Mouse (Mus musculus): Measurements from ENCODE around the gene Mapkbp1. TPM values are rescaled to one million over a fixed set of nuclear protein-coding genes. Genes with fewer than 3 reads are reported as not detected.
A peak's percentile ranks its signal among the peaks of the same experiment; 100 is the strongest.

Gene Mapkbp1
- polyA plus RNA-seq, 1 experiment: 6.4 TPM

DNA sequence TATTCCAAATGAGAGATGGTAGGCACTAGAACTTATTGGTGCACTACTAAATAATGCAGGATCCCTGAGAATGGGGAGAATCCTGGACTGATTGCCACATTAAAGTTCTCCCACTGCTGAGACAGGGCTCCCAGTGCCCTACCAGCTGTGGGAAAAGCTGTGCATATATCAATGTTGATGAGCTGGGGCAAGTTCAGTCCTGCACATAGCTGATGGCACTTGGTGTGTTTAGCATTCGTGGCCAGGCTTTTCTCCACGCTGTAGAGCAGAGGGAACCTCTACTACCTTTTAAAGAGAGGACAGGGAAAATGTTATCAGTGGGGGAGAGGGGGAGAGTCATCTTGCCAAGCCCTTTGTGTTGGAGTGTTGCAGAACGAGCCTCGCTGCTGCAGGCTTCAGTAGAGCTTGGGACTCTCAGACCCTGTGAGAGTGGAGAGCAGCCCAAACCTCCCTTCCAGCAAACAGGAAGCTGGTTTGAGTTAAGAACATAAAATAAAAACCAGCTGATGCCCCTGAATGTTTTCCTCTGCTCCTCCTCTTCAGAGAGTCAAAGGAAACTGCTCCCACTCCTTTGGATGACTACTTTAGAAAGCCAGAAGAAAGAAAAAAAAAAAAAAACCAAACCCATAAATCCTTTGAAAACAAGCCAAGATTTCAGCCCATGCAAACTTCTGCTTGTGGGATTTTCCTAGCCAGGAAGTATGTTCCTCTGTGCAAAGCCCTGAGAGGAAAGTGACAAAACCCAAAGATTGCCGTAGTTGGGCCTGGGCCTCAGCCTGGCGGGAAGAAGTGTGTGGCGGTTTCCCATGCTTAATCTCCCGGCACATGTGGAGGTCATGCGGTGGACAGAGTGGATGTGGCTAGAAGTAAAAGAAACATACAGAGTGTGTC lies 23.1 kb downstream of the Mapkbp1 start:
- H3K27me3 ChIP-seq (ENCODE audit: control insufficient read depth, insufficient read depth, insufficient read length): no peaks in the 10 kb centered on the region
- peak overlapping the region; percentile 50 for H3K4me2 ChIP-seq (ENCODE audit: low read depth)

DNA sequence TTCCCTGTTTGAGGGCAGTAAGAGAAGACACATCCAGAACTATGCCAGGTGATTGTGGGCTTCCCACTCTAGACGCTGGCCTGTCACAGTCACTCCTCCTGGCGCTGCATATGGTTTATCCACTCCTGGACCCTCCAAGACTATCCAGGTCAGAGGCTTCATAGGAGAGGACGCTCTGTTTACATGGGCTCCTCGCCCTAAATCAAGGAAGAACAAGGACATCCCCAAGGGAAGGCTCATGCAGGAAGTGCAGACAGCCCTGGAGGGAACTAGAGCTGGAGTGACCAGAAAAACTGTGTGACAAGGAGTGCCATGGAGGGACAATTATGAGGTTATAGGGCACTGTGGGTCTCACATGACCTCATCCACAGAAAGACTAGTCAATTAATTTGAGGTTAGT lies 24.9 kb downstream of the Mapkbp1 start:
- H3K4me2 ChIP-seq (ENCODE audit: low read depth): no peak overlapping the region
- H3K27me3 ChIP-seq (ENCODE audit: control insufficient read depth, insufficient read depth, insufficient read length): no peaks in the 10 kb centered on the region
- TF ChIP-seq CEBPB (IDR thresholded peaks at IDR 0.05; ENCODE audit: insufficient read depth, poor library complexity, severe bottlenecking): no peak
- no peak for TF ChIP-seq POLR2A (IDR thresholded peaks at IDR 0.05; ENCODE audit: insufficient read length, low read depth)
- no peak for TF ChIP-seq USF1 (IDR thresholded peaks at IDR 0.05; ENCODE audit: low read depth)
- no peak for TF ChIP-seq TCF3 (IDR thresholded peaks at IDR 0.05; ENCODE audit: insufficient read length, low read depth)
- TF ChIP-seq MYOD1 (IDR thresholded peaks at IDR 0.05; ENCODE audit: control insufficient read depth in 1 of 3, insufficient read length in 2 of 3, low read depth in 2 of 3): no peak
- no peak for TF ChIP-seq MYOG (IDR thresholded peaks at IDR 0.05; ENCODE audit: control insufficient read depth in 1 of 3, insufficient read depth in 1 of 3, insufficient read length in 2 of 3, low read depth in 2 of 3)
- no peaks in the 10 kb centered on the region for H3K36me3 ChIP-seq (ENCODE audit: control insufficient read depth, insufficient read depth)
- no peaks in the 10 kb centered on the region for H3K79me2 ChIP-seq (ENCODE audit: control insufficient read depth, insufficient read depth)
- no peak overlapping the region for H3K4me3 ChIP-seq
- H3ac ChIP-seq (ENCODE audit: control insufficient read depth, insufficient read length): no peak overlapping the region

More for the DNA sequence above, 23.1 kb downstream of the Mapkbp1 start:
- Histone ChIP-seq H3K79me2 (ENCODE audit: control insufficient read depth, insufficient read depth) (no peaks in the 10 kb centered on the region), H3ac (ENCODE audit: control insufficient read depth, insufficient read length) (no peak overlapping the region), H3K36me3 (ENCODE audit: control insufficient read depth, insufficient read depth) (peaks cover 3% of the 10 kb centered on the region), H3K4me3 (no peak overlapping the region)
- TF ChIP-seq MYOD1 (IDR thresholded peaks at IDR 0.05; ENCODE audit: control insufficient read depth in 1 of 3, insufficient read length in 2 of 3, low read depth in 2 of 3) (no peak), TCF3 (IDR thresholded peaks at IDR 0.05; ENCODE audit: insufficient read length, low read depth) (no peak), SRF (IDR thresholded peaks at IDR 0.05; ENCODE audit: control insufficient read depth, insufficient read length, low read depth) (no peak), MAX (IDR thresholded peaks at IDR 0.05; ENCODE audit: low read depth) (no peak), TCF12 (IDR thresholded peaks at IDR 0.05; ENCODE audit: insufficient read depth, poor library complexity, severe bottlenecking) (no peak), POLR2AphosphoS2 (IDR thresholded peaks at IDR 0.05; ENCODE audit: insufficient read length, low read depth) (no peak), CEBPB (IDR thresholded peaks at IDR 0.05; ENCODE audit: insufficient read depth, poor library complexity, severe bottlenecking) (no peak), USF1 (IDR thresholded peaks at IDR 0.05; ENCODE audit: low read depth) (no peak), E2F4 (IDR thresholded peaks at IDR 0.05; ENCODE audit: insufficient read depth) (no peak), REST (IDR thresholded peaks at IDR 0.05; ENCODE audit: insufficient read depth, insufficient read length) (no peak), POLR2A (IDR thresholded peaks at IDR 0.05; ENCODE audit: insufficient read length, low read depth) (no peak), MYOG (IDR thresholded peaks at IDR 0.05; ENCODE audit: control insufficient read depth in 1 of 3, insufficient read depth in 1 of 3, insufficient read length in 2 of 3, low read depth in 2 of 3) (no peak)

- Histone ChIP-seq H3K27me3 (ENCODE audit: control insufficient read depth, insufficient read depth, insufficient read length) (no peaks in the 10 kb centered on the region), H3K79me2 (ENCODE audit: control insufficient read depth, insufficient read depth) (no peaks in the 10 kb centered on the region), H3ac (ENCODE audit: control insufficient read depth, insufficient read length) (no peak overlapping the region), H3K36me3 (ENCODE audit: control insufficient read depth, insufficient read depth) (no peaks in the 10 kb centered on the region), H3K4me2 (ENCODE audit: low read depth) (no peak overlapping the region), H3K4me3 (no peak overlapping the region)
- TF ChIP-seq MAX (IDR thresholded peaks at IDR 0.05; ENCODE audit: low read depth) (no peak), E2F4 (IDR thresholded peaks at IDR 0.05; ENCODE audit: insufficient read depth) (no peak), USF1 (IDR thresholded peaks at IDR 0.05; ENCODE audit: low read depth) (no peak), TCF12 (IDR thresholded peaks at IDR 0.05; ENCODE audit: insufficient read depth, poor library complexity, severe bottlenecking) (no peak), MYOD1 (IDR thresholded peaks at IDR 0.05; ENCODE audit: control insufficient read depth in 1 of 3, insufficient read length in 2 of 3, low read depth in 2 of 3) (no peak), POLR2AphosphoS2 (IDR thresholded peaks at IDR 0.05; ENCODE audit: insufficient read length, low read depth) (no peak), POLR2A (IDR thresholded peaks at IDR 0.05; ENCODE audit: insufficient read length, low read depth) (no peak), REST (IDR thresholded peaks at IDR 0.05; ENCODE audit: insufficient read depth, insufficient read length) (no peak), SRF (IDR thresholded peaks at IDR 0.05; ENCODE audit: control insufficient read depth, insufficient read length, low read depth) (no peak), MYOG (IDR thresholded peaks at IDR 0.05; ENCODE audit: control insufficient read depth in 1 of 3, insufficient read depth in 1 of 3, insufficient read length in 2 of 3, low read depth in 2 of 3) (no peak), CEBPB (IDR thresholded peaks at IDR 0.05; ENCODE audit: insufficient read depth, poor library complexity, severe bottlenecking) (no peak)
Measured at GRCm38 (mm10) chr2:119999731-120000130, 27.2 kb downstream of the Mapkbp1 start.

DNA sequence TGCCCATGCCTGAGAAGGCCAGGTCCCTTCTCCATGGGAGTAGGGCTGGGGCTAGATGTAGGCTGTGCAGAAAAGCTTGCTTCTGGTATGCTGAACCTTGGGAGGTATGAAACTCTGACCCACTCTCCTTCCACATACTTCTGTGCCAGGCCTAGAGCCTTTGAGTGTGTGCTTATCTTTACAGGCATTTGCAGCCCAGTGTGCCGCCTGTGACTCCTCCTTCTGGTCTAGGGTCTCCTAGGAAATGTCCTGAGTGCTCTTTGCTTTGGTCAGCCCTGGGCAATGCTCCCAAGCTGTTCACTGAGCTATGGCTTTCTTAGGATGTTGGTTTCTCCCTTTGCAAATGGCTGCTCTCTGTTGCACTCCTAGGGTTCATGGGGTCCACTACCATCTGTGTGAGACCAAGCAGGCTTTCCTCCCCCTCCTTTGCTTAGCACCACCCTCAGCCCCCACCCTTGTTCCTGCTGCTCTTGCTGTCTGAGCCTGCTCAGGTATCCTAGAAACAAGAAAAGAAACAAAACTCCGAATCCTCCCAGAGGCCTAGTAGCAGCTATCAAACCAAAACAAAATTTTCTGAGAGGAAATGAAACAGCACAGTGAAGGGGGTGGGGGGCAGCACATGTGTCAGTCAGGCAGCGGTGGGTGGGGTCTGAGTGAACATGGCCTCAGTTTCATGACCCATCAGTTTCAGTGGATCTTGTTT lies 28.5 kb downstream of the Mapkbp1 start:
- H3ac ChIP-seq (ENCODE audit: control insufficient read depth, insufficient read length): no peak overlapping the region
- no peak overlapping the region for H3K4me3 ChIP-seq

More for the DNA sequence above, 28.5 kb downstream of the Mapkbp1 start:
- H3K4me2 ChIP-seq (ENCODE audit: low read depth): no peak overlapping the region
- H3K36me3 ChIP-seq (ENCODE audit: control insufficient read depth, insufficient read depth): no peaks in the 10 kb centered on the region
- no peaks in the 10 kb centered on the region for H3K27me3 ChIP-seq (ENCODE audit: control insufficient read depth, insufficient read depth, insufficient read length)
- no peaks in the 10 kb centered on the region for H3K79me2 ChIP-seq (ENCODE audit: control insufficient read depth, insufficient read depth)
- no peak for TF ChIP-seq MYOD1 (IDR thresholded peaks at IDR 0.05; ENCODE audit: control insufficient read depth in 1 of 3, insufficient read length in 2 of 3, low read depth in 2 of 3)
- TF ChIP-seq USF1 (IDR thresholded peaks at IDR 0.05; ENCODE audit: low read depth): no peak
- no peak for TF ChIP-seq REST (IDR thresholded peaks at IDR 0.05; ENCODE audit: insufficient read depth, insufficient read length)
- TF ChIP-seq CEBPB (IDR thresholded peaks at IDR 0.05; ENCODE audit: insufficient read depth, poor library complexity, severe bottlenecking): no peak
- no peak for TF ChIP-seq E2F4 (IDR thresholded peaks at IDR 0.05; ENCODE audit: insufficient read depth)
- TF ChIP-seq MAX (IDR thresholded peaks at IDR 0.05; ENCODE audit: low read depth): no peak
- TF ChIP-seq TCF12 (IDR thresholded peaks at IDR 0.05; ENCODE audit: insufficient read depth, poor library complexity, severe bottlenecking): no peak
- TF ChIP-seq TCF3 (IDR thresholded peaks at IDR 0.05; ENCODE audit: insufficient read length, low read depth): no peak
- no peak for TF ChIP-seq POLR2A (IDR thresholded peaks at IDR 0.05; ENCODE audit: insufficient read length, low read depth)
- TF ChIP-seq SRF (IDR thresholded peaks at IDR 0.05; ENCODE audit: control insufficient read depth, insufficient read length, low read depth): no peak
- TF ChIP-seq POLR2AphosphoS2 (IDR thresholded peaks at IDR 0.05; ENCODE audit: insufficient read length, low read depth): no peak
- no peak for TF ChIP-seq MYOG (IDR thresholded peaks at IDR 0.05; ENCODE audit: control insufficient read depth in 1 of 3, insufficient read depth in 1 of 3, insufficient read length in 2 of 3, low read depth in 2 of 3)
